Mouse (Mus musculus) forebrain, embryonic 15.5 days (tissue): ENCODE measurements around the gene Ptov1. TPM values are rescaled to one million over a fixed set of nuclear protein-coding genes. Genes with fewer than 3 reads are reported as not detected.
"Not testable (repeated sequence)": the region's sequence is repeated elsewhere in the genome, so short reads cannot be mapped to it uniquely, and the experiment has no call there.

Experiments used
- ATAC-seq: fragments of 200-750 bp; cut with Nextera tagmentation; replicated peaks from 2 replicates; pipeline ENCODE4 v1.8.0; 2017; ENCODE audit warnings: mild to moderate bottlenecking, moderate TSS enrichment, moderate library complexity
- H3K27ac ChIP-seq: fragments of 300-500 bp; sonication (generic); replicated peaks from 2 replicates; pipeline ENCODE4 v1.5.1; 2015; ENCODE audit warnings: mild to moderate bottlenecking, inconsistent platforms
- H3K27me3 ChIP-seq: fragments of 300-500 bp; sonication (generic); 2 replicates; pipeline ENCODE4 v1.6.1; 2015; ENCODE audit warnings: inconsistent platforms
- H3K36me3 ChIP-seq: fragments of 300-500 bp; sonication (generic); 2 replicates; pipeline ENCODE4 v1.6.1; 2015; ENCODE audit warnings: mild to moderate bottlenecking, inconsistent platforms
- H3K4me1 ChIP-seq: fragments of 300-500 bp; sonication (generic); 2 replicates; pipeline ENCODE4 v1.6.1; 2015; ENCODE audit warnings: inconsistent platforms
- H3K4me2 ChIP-seq: fragments of 300-500 bp; sonication (generic); replicated peaks from 2 replicates; pipeline ENCODE4 v1.6.1; 2015; ENCODE audit warnings: mild to moderate bottlenecking, inconsistent platforms
- H3K4me3 ChIP-seq: fragments of 300-500 bp; sonication (generic); 2 replicates; pipeline ENCODE4 v1.5.1; 2015; ENCODE audit warnings: mild to moderate bottlenecking, inconsistent platforms
- H3K9ac ChIP-seq: fragments of 300-500 bp; sonication (generic); replicated peaks from 2 replicates; pipeline ENCODE4 v1.6.1; 2015; ENCODE audit warnings: mild to moderate bottlenecking, inconsistent platforms
- H3K9me3 ChIP-seq: fragments of 300-500 bp; sonication (generic); 2 replicates; pipeline ENCODE4 v1.6.1; 2016; ENCODE audit warnings: inconsistent platforms
- WGBS: fragments of 180-500 bp; shearing (Covaris S2); methylation state at CpG from one replicate; pipeline ENCODE4 v1.1.7; 2015; ENCODE audit warnings: mixed read lengths; 5-methylcytosine and 5-hydroxymethylcytosine counted together
- polyA plus RNA-seq: library from polyadenylated mRNA; unstranded; fragments of >200 nt; fragmentation: Nextera tagmentation; extraction: Ambion mirVana; gene quantifications from 2 replicates; pipeline ENCODE4 v1.2.1, GENCODE M21; 2015

The Ptov1 gene
- polyA plus RNA-seq, 1 experiment from 2014 or later, result 618 TPM

- H3K9ac ChIP-seq, result no peak overlapping the region
- no peaks in the 10 kb centered on the region for H3K27me3 ChIP-seq
- ATAC-seq, result no peak
- H3K36me3 ChIP-seq, result peaks cover 63% of the 10 kb centered on the region
- 90% methylated on average over 5 of the region's 5 CpGs for WGBS
- no peak overlapping the region for H3K27ac ChIP-seq
- no peak overlapping the region for H3K4me3 ChIP-seq
- no peak overlapping the region for H3K4me2 ChIP-seq
- peaks cover 15% of the 10 kb centered on the region for H3K4me1 ChIP-seq
- no peaks in the 10 kb centered on the region for H3K9me3 ChIP-seq
Observed at GRCm38 (mm10) chr7:44884637-44885036, 15.0 kb upstream of the Ptov1 start.

- Histone ChIP-seq H3K27ac (no peak overlapping the region), H3K4me2 (no peak overlapping the region)
- 92% methylated on average over 3 of the region's 3 CpGs for WGBS
Observed at GRCm38 (mm10) chr7:44883036-44883435, 13.4 kb upstream of the Ptov1 start.

GRCm38 (mm10) chr7:44877833-44878232, 8.2 kb upstream of the Ptov1 start:
- Histone ChIP-seq H3K4me2 (no peak overlapping the region), H3K27me3 (no peaks in the 10 kb centered on the region), H3K4me1 (no peaks in the 10 kb centered on the region), H3K9ac (no peak overlapping the region), H3K36me3 (peaks cover 65% of the 10 kb centered on the region), H3K27ac (no peak overlapping the region), H3K4me3 (no peak overlapping the region), H3K9me3 (no peaks in the 10 kb centered on the region)
- ATAC-seq, result no peak
- WGBS, result 87% methylated on average over 14 of the region's 14 CpGs

More at GRCm38 (mm10) chr7:44883036-44883435, 13.4 kb upstream of the Ptov1 start:
- Histone ChIP-seq H3K4me1 (no peaks in the 10 kb centered on the region), H3K9me3 (no peaks in the 10 kb centered on the region), H3K27me3 (no peaks in the 10 kb centered on the region), H3K4me3 (no peak overlapping the region), H3K9ac (no peak overlapping the region), H3K36me3 (peaks cover 74% of the 10 kb centered on the region)
- no peak for ATAC-seq

- H3K27me3 ChIP-seq, H3K4me2 ChIP-seq, H3K4me3 ChIP-seq, H3K27ac ChIP-seq, H3K36me3 ChIP-seq, H3K9me3 ChIP-seq, H3K9ac ChIP-seq, ATAC-seq: not testable (repeated sequence)
- H3K4me1 ChIP-seq, result peaks cover 25% of the 10 kb centered on the region
- WGBS, result 91% methylated on average over 2 of the region's 2 CpGs
Observed at GRCm38 (mm10) chr7:44871774-44872173, 2.2 kb upstream of the Ptov1 start.

- Histone ChIP-seq H3K4me1 (peaks cover 31% of the 10 kb centered on the region), H3K9me3 (no peaks in the 10 kb centered on the region), H3K9ac (no peak overlapping the region), H3K27ac (no peak overlapping the region), H3K27me3 (no peaks in the 10 kb centered on the region), H3K36me3 (peaks cover 1% of the 10 kb centered on the region), H3K4me2 (no peak overlapping the region), H3K4me3 (no peak overlapping the region)
- 10% methylated on average over 1 of the region's 1 CpGs for WGBS
- ATAC-seq, result no peak
Observed at GRCm38 (mm10) chr7:44871181-44871580, 1.6 kb upstream of the Ptov1 start.

GRCm38 (mm10) chr7:44870614-44871013, 1.0 kb upstream of the Ptov1 start:
- Histone ChIP-seq H3K4me3 (peak overlapping the region; percentile 82; the same call in 1 of the 2 replicates), H3K4me2 (peak overlapping the region; percentile 73), H3K4me1 (peaks cover 37% of the 10 kb centered on the region), H3K27me3 (no peaks in the 10 kb centered on the region), H3K9ac (peak overlapping the region; percentile 96), H3K9me3 (no peaks in the 10 kb centered on the region), H3K36me3 (0 out of 2 replicates have a peak, but pooled peaks cover 1% of the 10 kb centered on the region), H3K27ac (peak overlapping the region; percentile 99)
- ATAC-seq, result no peak
- WGBS, result 76% methylated on average over 6 of the region's 6 CpGs

DNA sequence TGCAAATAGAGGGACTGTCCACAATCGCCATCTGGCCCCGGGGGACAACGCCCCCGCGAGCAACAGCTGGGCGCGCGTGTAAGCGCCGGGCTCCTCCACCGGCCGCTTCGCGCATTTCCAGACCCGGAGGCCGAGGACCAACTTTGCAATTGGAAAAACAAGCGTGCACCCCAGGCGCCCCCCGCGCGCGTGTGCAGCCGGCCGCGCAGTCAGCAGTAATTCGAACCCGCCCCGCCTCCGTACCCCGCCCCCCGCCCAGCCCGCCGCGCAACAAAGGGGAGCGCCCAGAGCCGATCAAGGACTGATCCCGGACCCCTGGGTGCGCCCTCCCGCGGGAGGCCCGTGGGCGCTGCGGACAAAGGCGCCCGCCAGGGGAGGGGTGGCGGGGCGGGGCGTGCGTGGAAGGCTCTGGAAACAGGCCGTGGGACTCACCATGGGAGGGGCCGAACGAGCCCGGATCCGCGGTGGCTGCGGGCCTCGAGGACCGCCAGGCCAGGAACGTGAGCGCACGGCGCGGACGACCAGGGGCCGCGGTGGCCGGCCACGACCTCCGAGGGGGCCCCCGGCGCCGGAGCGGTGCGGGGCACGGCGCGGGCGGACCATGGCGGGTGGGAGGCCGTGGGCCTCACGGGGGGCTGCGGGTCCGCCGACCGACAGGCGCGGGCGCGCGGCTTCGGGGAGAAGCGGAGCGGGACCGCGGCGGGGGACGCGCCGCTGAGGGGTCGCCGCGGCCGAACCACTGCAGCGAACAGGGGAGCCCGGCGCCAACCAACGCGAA, 480 bp downstream of the Ptov1 start:
- H3K27me3 ChIP-seq, result no peaks in the 10 kb centered on the region
- peaks cover 49% of the 10 kb centered on the region for H3K4me1 ChIP-seq
- peak overlapping the region; percentile 96 for H3K9ac ChIP-seq
- H3K4me2 ChIP-seq, result peak overlapping the region; percentile 73
- ATAC-seq, result peak; percentile 23
- peak overlapping the region; percentile 82 for H3K4me3 ChIP-seq
- WGBS, result under 1% methylated on average over 104 of the region's 108 CpGs
- no peaks in the 10 kb centered on the region for H3K9me3 ChIP-seq
- H3K27ac ChIP-seq, result peak overlapping the region; percentile 99
- peaks cover 16% of the 10 kb centered on the region for H3K36me3 ChIP-seq

GRCm38 (mm10) chr7:44868465-44868864, 1.1 kb downstream of the Ptov1 start:
- H3K36me3 ChIP-seq, result peaks cover 22% of the 10 kb centered on the region
- no peaks in the 10 kb centered on the region for H3K9me3 ChIP-seq
- H3K4me1 ChIP-seq, result peaks cover 49% of the 10 kb centered on the region
- H3K4me3 ChIP-seq, result peak overlapping the region; percentile 82
- 3% methylated on average over 16 of the region's 16 CpGs for WGBS
- H3K27me3 ChIP-seq, result no peaks in the 10 kb centered on the region
- peak overlapping the region; percentile 99 for H3K27ac ChIP-seq
- peak overlapping the region; percentile 96 for H3K9ac ChIP-seq
- ATAC-seq, result no peak
- peak overlapping the region; percentile 73 for H3K4me2 ChIP-seq

GRCm38 (mm10) chr7:44867802-44868201, 1.8 kb downstream of the Ptov1 start:
- H3K27ac ChIP-seq, result 0 out of 2 replicates have a peak overlapping the region, but pooled peaks have one; percentile 99
- H3K27me3 ChIP-seq, result no peaks in the 10 kb centered on the region
- peak overlapping the region; percentile 82 for H3K4me3 ChIP-seq
- 45% methylated on average over 9 of the region's 9 CpGs for WGBS
- no peak for ATAC-seq
- H3K4me1 ChIP-seq, result peaks cover 49% of the 10 kb centered on the region
- H3K36me3 ChIP-seq, result peaks cover 29% of the 10 kb centered on the region
- no peaks in the 10 kb centered on the region for H3K9me3 ChIP-seq
- H3K4me2 ChIP-seq, result peak overlapping the region; percentile 73
- H3K9ac ChIP-seq, result peak overlapping the region; percentile 96

DNA sequence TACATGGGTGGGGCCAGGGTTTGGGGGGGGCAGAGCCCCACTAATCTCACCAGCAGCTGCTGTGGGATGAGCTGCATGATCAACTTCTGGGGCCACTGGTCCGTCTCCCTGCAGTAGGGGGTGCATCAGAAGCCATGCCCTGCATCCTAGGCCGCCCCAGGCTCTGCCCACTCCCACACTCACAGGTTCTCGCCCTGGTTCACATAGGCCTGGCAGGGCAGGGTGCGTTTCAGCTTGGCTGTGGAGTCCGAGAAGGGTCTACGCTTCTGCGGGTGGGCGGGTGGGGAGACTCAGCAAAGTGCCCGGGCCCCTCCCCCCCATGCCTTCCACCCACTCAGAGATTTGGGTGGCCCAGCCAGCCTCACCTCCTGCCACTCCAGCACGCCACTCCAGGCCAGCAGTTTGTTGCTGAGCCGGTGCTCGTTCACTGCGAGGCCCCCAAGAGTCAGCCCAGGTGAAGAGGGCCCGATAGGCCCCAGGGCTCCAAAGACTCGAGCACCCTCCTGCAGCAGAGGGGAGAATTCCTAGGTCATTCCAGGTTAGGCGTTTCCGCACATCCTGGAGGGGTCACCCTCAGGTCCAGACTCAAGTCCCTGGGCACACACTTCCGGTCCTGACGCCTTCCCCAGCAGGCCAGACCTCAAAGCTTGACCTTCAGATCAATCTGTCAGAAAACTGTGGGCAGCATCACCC, 2.4 kb downstream of the Ptov1 start:
- Histone ChIP-seq H3K36me3 (peaks cover 36% of the 10 kb centered on the region), H3K4me2 (peak overlapping the region; percentile 73), H3K4me3 (peak overlapping the region; percentile 82), H3K9ac (peak overlapping the region; percentile 96), H3K27me3 (no peaks in the 10 kb centered on the region), H3K9me3 (no peaks in the 10 kb centered on the region), H3K4me1 (peaks cover 49% of the 10 kb centered on the region), H3K27ac (no peak overlapping the region)
- ATAC-seq, result no peak
- WGBS, result 73% methylated on average over 19 of the region's 19 CpGs

DNA sequence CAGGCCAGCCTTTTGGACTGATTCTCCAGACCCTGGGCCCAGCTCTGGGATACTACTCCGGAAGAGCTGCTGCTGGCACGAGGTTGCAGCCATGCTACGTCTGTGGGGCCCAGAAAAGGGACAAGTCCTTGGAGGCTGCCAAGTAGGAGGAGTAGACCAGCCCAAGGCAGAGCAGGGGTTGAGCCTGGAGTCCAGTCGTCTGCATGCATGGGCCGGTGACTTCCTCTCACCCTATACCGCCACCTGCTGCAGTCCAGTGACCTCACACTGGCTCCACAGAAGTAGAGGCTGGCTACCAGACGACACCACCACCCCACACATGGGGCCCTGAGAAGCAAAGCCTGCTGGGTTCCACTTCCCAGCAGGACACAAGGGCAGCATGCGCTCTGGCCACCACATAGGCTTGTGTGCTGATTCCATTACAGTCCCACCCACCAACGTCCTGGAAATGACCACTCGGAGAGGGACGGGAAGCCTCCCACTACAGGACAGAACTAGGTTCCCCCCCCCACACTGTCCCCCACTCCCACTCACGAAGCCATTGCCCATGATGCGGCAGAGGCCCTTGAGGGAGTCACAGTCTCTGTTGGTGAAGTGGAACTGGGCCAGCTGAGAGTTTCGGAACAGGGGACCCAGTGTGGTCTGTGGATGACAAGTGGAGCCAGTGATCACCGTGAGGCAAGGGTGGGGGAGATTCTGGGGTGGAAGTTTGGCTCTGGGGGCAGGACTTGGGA, 3.1 kb downstream of the Ptov1 start:
- no peak for ATAC-seq
- no peaks in the 10 kb centered on the region for H3K9me3 ChIP-seq
- peak overlapping the region; percentile 96 for H3K9ac ChIP-seq
- H3K27ac ChIP-seq, result peak overlapping the region; percentile 13
- H3K36me3 ChIP-seq, result peaks cover 43% of the 10 kb centered on the region
- H3K27me3 ChIP-seq, result no peaks in the 10 kb centered on the region
- peak overlapping the region; percentile 82 for H3K4me3 ChIP-seq
- 52% methylated on average over 15 of the region's 15 CpGs for WGBS
- peak overlapping the region; percentile 73 for H3K4me2 ChIP-seq
- H3K4me1 ChIP-seq, result peaks cover 50% of the 10 kb centered on the region
